Mouse (Mus musculus) layer of hippocampus, postnatal 14 days (tissue): ENCODE measurements around the gene Plekha5. TPM values are rescaled to one million over a fixed set of nuclear protein-coding genes. Genes with fewer than 3 reads are reported as not detected.
A peak's percentile ranks its signal among the peaks of the same experiment; 100 is the strongest.

Experiments
- DNase-seq, 2 experiments: peaks; one replicate each; pipeline ENCODE4 v3.0.0; 2021 to 2022; ENCODE audit warnings: low spot score in 2 of 2, mixed read lengths in 1 of 2
- total RNA-seq, 2 experiments: library from RNA; stranded (reverse); gene quantifications; 2 replicates each; pipeline ENCODE4 v1.2.3; 2021

Plekha5 gene
- total RNA-seq, 2 experiments from 2014 or later, result 63.4 to 73.0 TPM

GRCm38 (mm10) chr6:140454388-140454787, 30.5 kb downstream of the Plekha5 start:
- DNase-seq, result no peak

- no peak for DNase-seq
These were observed 32.0 kb downstream of the Plekha5 start for GRCm38 (mm10) chr6:140455851-140456250.

GRCm38 (mm10) chr6:140456393-140457163, 32.7 kb downstream of the Plekha5 start:
- DNase-seq, result no peak

GRCm38 (mm10) chr6:140460398-140460797, 36.5 kb downstream of the Plekha5 start:
- DNase-seq, result no peak

- DNase-seq, result no peak
These were observed 41.0 kb downstream of the Plekha5 start for GRCm38 (mm10) chr6:140464818-140465217.

DNA sequence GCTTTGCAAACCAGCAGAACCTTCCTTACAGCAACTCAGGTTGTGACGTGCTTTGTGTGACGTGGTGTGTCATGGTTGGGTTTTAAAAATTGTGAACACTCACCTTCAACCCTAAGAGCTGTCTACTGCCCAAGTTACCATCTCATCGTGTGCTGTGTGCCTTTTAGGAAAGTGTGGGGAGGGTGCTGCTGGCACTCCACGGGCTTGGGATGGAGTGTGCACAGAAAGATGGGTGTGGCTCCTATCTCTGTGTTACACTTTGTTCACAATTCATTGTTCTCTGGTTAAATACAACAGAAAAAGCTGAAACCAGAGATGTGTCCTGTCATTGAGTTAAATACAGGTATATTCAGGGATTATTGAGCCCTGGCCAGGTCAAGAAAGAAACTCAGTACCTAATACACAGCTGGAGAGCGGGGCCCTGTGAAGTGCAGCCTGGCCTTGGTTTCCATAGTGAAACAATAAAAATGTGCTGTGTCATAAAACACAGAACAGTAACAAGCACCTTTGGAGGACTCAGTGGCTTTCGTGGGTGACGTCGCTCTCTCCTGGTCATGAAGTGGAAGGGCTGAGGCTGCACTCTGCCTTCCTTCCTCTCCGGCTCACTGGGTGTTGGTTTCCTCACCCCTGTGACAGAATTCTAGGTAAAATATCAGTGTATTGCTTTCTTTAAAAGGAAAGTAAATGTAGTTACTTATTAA, 42.2 kb downstream of the Plekha5 start:
- DNase-seq, result no peak

GRCm38 (mm10) chr6:140466841-140467240, 43.0 kb downstream of the Plekha5 start:
- no peak for DNase-seq

DNA sequence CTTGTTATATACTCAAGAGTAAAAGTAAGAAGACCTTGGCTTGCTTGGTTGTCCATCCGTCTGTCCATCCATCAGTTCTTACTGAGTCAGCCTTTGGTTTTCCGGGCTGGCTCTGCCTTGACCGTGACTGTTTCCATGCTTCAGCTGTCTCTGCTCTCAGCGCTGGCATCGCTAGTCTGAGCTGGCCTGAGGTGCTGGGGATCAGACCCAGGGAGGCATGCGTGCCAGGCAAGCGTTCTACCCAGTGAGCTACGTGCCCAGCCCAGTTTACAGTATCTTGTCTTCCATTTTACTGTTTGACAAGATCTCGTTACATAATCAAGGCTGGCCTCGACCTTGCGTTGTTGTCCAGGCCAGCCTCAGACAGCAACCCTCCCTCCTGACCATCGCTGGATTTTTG, 44.0 kb downstream of the Plekha5 start:
- no peak for DNase-seq

GRCm38 (mm10) chr6:140469791-140470190, 45.9 kb downstream of the Plekha5 start:
- DNase-seq, result no peak

GRCm38 (mm10) chr6:140471751-140472150, 47.9 kb downstream of the Plekha5 start:
- no peak for DNase-seq

DNA sequence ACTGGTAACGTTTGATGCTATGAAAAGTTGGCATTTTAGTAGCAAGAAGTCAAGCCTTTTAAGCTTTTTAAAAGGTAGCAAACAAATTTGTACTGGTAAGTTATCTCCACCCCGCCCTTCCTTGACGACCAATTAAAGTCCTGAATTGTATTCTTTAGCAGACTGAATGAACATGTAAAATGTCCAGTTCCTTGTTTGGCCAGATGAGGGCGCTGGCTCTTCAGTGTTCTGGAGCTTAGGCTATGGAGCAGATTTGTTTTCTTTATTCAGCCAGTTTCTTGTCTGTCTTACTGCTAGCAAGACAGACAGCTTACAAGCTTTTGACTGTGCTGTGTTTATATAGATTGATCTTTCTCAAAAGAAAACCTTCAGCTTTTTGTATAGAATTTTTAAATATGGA, 48.5 kb downstream of the Plekha5 start:
- DNase-seq, result peak; percentile 53 to 81

DNA sequence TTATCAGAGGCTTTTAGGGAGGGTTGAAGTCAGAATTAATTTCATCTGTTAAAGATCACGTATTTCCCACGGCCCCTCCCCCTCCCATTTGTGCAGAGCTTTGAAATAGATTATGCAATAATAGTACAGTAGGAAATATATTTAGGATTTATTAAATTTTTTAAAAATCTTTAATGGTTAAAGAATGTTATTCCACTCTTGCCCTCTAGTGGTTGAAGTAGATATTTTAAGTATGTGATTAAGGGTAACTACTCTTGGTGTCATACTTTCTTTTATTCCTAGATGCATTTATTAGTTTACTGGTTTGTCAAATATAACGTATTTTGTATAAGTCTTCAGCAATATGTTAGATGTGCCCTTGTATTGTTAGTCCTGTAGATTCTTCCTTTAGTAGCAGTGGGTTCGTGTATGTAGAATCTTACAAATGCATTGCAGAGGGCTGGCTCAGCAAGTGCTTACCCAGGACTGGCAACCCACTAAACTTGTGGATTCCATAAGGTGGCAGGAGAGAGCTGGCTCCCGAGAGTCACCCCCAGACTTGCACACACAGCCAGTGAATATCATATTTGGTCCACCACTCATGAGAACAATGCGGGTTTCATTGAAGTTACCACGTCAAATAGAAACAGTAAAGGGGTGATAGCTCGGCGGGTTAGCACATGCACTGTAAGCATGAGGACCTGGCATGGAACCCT, 51.7 kb downstream of the Plekha5 start:
- no peak for DNase-seq

- no peak for DNase-seq
These were observed 53.1 kb downstream of the Plekha5 start for GRCm38 (mm10) chr6:140476981-140477380.

DNA sequence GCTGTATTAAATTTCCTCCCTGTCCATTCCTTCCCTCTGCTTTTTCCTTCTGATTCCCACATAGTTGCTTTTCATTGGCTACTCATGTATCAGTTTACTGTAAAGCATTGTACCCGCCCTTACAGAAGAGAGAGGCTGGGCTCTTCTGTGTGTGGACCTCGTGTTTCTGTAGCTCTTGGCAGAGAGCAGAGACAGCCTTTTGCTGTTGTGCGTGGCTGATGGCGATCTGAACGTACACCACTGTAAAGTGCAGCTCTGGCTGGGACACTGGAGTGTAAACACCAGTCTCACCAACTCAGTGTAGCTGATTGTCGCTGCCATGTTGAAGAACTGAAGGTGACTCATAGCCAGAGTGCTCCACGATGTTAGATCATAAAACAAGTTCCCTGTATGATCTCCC, 54.2 kb downstream of the Plekha5 start:
- no peak for DNase-seq

- no peak for DNase-seq
These were observed 55.1 kb downstream of the Plekha5 start for GRCm38 (mm10) chr6:140478943-140479342.

DNA sequence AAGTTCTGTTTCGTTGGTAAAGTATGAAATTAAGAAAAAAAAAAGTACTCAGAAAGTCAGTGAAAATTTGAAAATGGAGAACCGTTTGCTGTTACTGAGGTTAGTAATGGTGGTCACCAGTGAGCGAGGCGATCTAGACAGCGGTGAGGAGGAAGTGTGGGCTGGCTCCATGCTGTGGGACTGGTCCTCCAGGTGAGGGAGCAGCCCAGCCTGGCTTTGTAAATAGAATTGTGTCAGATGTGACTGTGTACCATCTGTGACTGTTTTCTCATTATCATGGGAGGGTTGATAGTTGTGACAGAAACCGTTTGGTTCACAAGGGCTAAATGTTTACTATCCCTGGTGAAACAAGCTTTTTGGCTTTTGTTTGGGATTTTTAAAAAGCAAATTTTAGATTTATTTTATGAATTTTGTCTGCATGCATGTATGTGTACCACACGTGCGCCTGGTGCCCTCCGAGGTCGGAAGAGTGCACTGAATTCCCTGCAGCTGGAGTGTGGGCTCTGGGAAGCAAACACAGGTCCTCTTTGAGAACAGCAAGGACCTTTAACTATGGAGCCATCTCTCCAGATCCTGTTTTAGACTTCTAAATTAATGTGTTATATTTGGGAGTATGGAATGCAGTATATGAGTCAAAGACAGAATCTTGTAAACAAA, 56.7 kb downstream of the Plekha5 start:
- DNase-seq, result no peak

GRCm38 (mm10) chr6:140481701-140482460, 58.0 kb downstream of the Plekha5 start:
- no peak for DNase-seq

GRCm38 (mm10) chr6:140484170-140484569, 60.3 kb downstream of the Plekha5 start:
- DNase-seq, result no peak

DNA sequence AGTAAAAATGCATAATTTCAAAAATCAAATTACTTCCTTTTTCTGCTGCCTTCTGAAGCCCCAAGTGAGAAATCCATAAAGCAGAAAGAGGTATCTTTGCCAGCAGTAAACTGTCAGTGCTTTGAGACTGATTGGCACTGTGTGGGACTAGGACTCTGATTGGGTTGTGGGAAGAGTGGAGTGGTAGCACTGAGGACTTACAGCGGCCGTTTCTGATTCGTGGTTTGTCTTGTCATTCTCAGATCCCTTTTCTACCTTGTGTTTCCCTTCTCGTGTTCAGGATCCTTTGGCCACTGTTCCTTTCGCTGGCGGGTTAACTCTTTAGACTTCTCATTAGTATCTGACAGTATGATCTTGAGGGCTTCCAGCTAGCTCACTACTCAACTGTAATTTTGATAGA, 61.8 kb downstream of the Plekha5 start:
- no peak for DNase-seq

GRCm38 (mm10) chr6:140486685-140487084, 62.8 kb downstream of the Plekha5 start:
- no peak for DNase-seq

GRCm38 (mm10) chr6:140487489-140487888, 63.6 kb downstream of the Plekha5 start:
- no peak for DNase-seq
